In genomic region chr12:87266108-87266826, GRCm38 (mm10) we compare ENCODE assay signal across 7 mouse cellular contexts. TPM values are rescaled to one million over a fixed set of nuclear protein-coding genes. Genes with fewer than 3 reads are reported as not detected.
DNase-seq lines count a peak whose midpoint lies in the region; ATAC-seq lines count a peak whose summit lies in the region.

TSS of gene Vipas39 (minus strand) at chr12:87266256.
TSS of gene Ahsa1 (plus strand) at chr12:87266479.

- H3K27ac ChIP-seq in intestine, embryonic 15.5 days = peak within 1 kb of the TSS; percentile 92
- H3K27ac ChIP-seq in midbrain, embryonic 10.5 days (replicated peaks) = peak within 1 kb of the TSS; percentile 93

- peaks cover 9% of the 10 kb centered on the region for H3K4me1 ChIP-seq in intestine, embryonic 15.5 days (replicated peaks)
- H3K4me1 ChIP-seq in midbrain, embryonic 10.5 days = peaks cover 29% of the 10 kb centered on the region

- H3K9me3 ChIP-seq in intestine, embryonic 15.5 days = no peaks in the 10 kb centered on the region
- no peaks in the 10 kb centered on the region for H3K9me3 ChIP-seq in midbrain, embryonic 10.5 days (replicated peaks)

- intact Hi-C loops in gastrocnemius, postnatal 36 days (cut with DNase I) = loop anchor here (5.0 to 10.0 kb wide), 2 partner anchors 66 to 149 kb away; no protein-coding TSS in a partner anchor
- intact Hi-C loops in left cerebral cortex, postnatal 25 days (cut with DNase I) = loop anchor here (2.0 to 10.0 kb wide), 2 partner anchors 65 to 179 kb away; partner anchors contain the start of genes Alkbh1 and Slirp

- H3K4me3 ChIP-seq in intestine, embryonic 15.5 days (replicated peaks) = peak within 1 kb of the TSS; percentile 91
- peak within 1 kb of the TSS; percentile 85 for H3K4me3 ChIP-seq in midbrain, embryonic 10.5 days

- peaks cover 19% of the 10 kb centered on the region for H3K36me3 ChIP-seq in intestine, embryonic 15.5 days
- peaks cover 60% of the 10 kb centered on the region for H3K36me3 ChIP-seq in midbrain, embryonic 10.5 days

- H3K9ac ChIP-seq in intestine, embryonic 15.5 days = peak within 1 kb of the TSS; percentile 90

- under 1% methylated on average over 31 of the region's 31 CpGs for WGBS in intestine, embryonic 15.5 days
- WGBS in midbrain, embryonic 10.5 days = under 1% methylated on average over 31 of the region's 31 CpGs

- peak within 1 kb of the TSS; percentile 82 for H3K4me2 ChIP-seq in intestine, embryonic 15.5 days (replicated peaks)

- H3K27me3 ChIP-seq in intestine, embryonic 15.5 days (replicated peaks) = no peaks in the 10 kb centered on the region
- H3K27me3 ChIP-seq in midbrain, embryonic 10.5 days (ENCODE audit: low read depth, poor library complexity, severe bottlenecking) = no peaks in the 10 kb centered on the region

- ATAC-seq in intestine, embryonic 15.5 days = peak; percentile 98

- peak; percentile 91 for DNase-seq in adrenal gland, adult 8-10 months
- peak; percentile 92 for DNase-seq in embryo, embryonic 11.5 days (ENCODE audit: low read depth, low spot score)
- peak; percentile 78 to 82 for DNase-seq in gastrocnemius, postnatal 36 days
- DNase-seq in left cerebral cortex, postnatal 25 days (ENCODE audit: low spot score in 2 of 2) = peak; percentile 92 to 98
- DNase-seq in midbrain, embryonic 10.5 days (ENCODE audit: low spot score) = peak; percentile 89
- DNase-seq in right cerebral cortex, postnatal 4 days = peak; percentile 76

RNA-seq across cellular contexts. Expression of gene Vipas39, which starts in this region (rescaled TPM):
- 10 to 100 TPM; 34.6 to 53.1 (median 43.5) TPM for total RNA-seq in adrenal gland, adult 8-10 months (2022)
- 10 to 100 TPM in 1 of 2 experiments, 1 to 10 TPM in 1; 7.3 to 10.1 TPM for total RNA-seq in gastrocnemius, postnatal 36 days (2021)
- 36.6 and 40.1 TPM in 2 replicates for polyA plus RNA-seq in intestine, embryonic 15.5 days (2015; fragmentation: Nextera tagmentation; extraction: Ambion mirVana)
- total RNA-seq in left cerebral cortex, postnatal 25 days (2021) = 10 to 100 TPM; 52.7 to 54.4 TPM
- 54.8 and 59.6 TPM in 2 replicates for polyA plus RNA-seq in midbrain, embryonic 10.5 days (2016; fragmentation: Nextera tagmentation; extraction: Ambion mirVana)

RNA-seq across cellular contexts. Expression of gene Ahsa1, which starts in this region (rescaled TPM):
- 100 to 1,000 TPM; 120 to 228 (median 142) TPM for total RNA-seq in adrenal gland, adult 8-10 months (2022)
- 100 to 1,000 TPM; 117 to 123 TPM for total RNA-seq in gastrocnemius, postnatal 36 days (2021)
- 228 and 230 TPM in 2 replicates for polyA plus RNA-seq in intestine, embryonic 15.5 days (2015; fragmentation: Nextera tagmentation; extraction: Ambion mirVana)
- total RNA-seq in left cerebral cortex, postnatal 25 days (2021) = 100 to 1,000 TPM; 173 to 176 TPM
- 243 and 272 TPM in 2 replicates for polyA plus RNA-seq in midbrain, embryonic 10.5 days (2016; fragmentation: Nextera tagmentation; extraction: Ambion mirVana)

Comparison
In these comparisons a context has a peak if more than half of its experiments do, and no peak if none do; other contexts are left out.
1. Peak in every context shown above with its lines: DNase-seq, ATAC-seq, H3K4me3 ChIP-seq and H3K27ac ChIP-seq.